Mouse (Mus musculus) spleen, adult 2 months (tissue): ENCODE measurements around the gene Ppfibp1.

Source experiments
- CTCF ChIP-seq: fragments of 200-500 bp; IDR thresholded peaks from 2 replicates; pipeline ENCODE4 v1.5.1; 2011; ENCODE audit warnings: mild to moderate bottlenecking, inconsistent platforms; ENCODE audit not compliant: insufficient read depth, insufficient read length, insufficient replicate concordance; ENCODE audit errors: extremely low read depth
- POLR2A ChIP-seq: fragments of 200-500 bp; IDR thresholded peaks from 2 replicates; pipeline ENCODE4 v1.6.1; 2011; ENCODE audit warnings: low read depth, low read length, inconsistent platforms

GRCm38 (mm10) chr6:146944830-146945229 lies 56.5 kb downstream of the Ppfibp1 start:
- TF ChIP-seq CTCF (no peak), POLR2A (no peak)
